Mouse (Mus musculus) cerebellum, adult 2 months (tissue): ENCODE data around the gene Cdc7.

Experiments
- CTCF ChIP-seq: fragments of 200-500 bp; IDR thresholded peaks from 2 replicates; pipeline ENCODE4 v1.5.1; 2011; ENCODE audit warnings: low read depth, mild to moderate bottlenecking, control low read depth, low read length, moderate library complexity, borderline replicate concordance; ENCODE audit not compliant: insufficient read depth
- POLR2A ChIP-seq: fragments of 200-500 bp; IDR thresholded peaks from 2 replicates; pipeline ENCODE4 v1.6.1; 2011; ENCODE audit warnings: low read length, control low read depth, borderline replicate concordance; ENCODE audit not compliant: insufficient read depth

GRCm38 (mm10) chr5:107025371-107025770 lies 61.2 kb downstream of the Cdc7 start:
- TF ChIP-seq CTCF, result no peak
- no peak for TF ChIP-seq POLR2A
